Mouse (Mus musculus): ENCODE measurements around the gene Prpf19.

DNA sequence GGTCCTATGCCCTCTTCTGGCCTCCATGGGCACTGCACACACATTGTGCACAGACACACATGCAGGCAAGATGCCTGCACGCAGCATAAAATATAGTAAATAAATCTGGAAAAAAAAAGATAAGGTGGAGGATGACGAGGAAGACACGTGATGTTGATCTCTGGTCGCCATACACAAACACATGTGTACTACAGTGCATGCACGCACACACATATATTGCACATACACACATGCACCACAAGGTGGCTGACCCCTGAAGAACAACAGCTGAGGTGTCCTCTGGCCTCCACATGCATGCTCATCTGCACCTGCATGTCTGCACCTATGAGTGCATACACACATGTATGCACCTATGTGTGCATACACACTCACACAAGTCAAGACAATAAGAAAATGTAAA lies 41.0 kb downstream of the Prpf19 start:
- no peak for TF ChIP-seq MYOD1 (IDR thresholded peaks at IDR 0.05; ENCODE audit: control insufficient read depth in 1 of 3, insufficient read length in 2 of 3, low read depth in 2 of 3)
- no peak for TF ChIP-seq POLR2A (IDR thresholded peaks at IDR 0.05; ENCODE audit: insufficient read length, low read depth)
- no peak for TF ChIP-seq TCF12 (IDR thresholded peaks at IDR 0.05; ENCODE audit: insufficient read depth, poor library complexity, severe bottlenecking)
- no peak for TF ChIP-seq E2F4 (IDR thresholded peaks at IDR 0.05; ENCODE audit: insufficient read depth)
- no peak for TF ChIP-seq CEBPB (IDR thresholded peaks at IDR 0.05; ENCODE audit: insufficient read depth, poor library complexity, severe bottlenecking)
- TF ChIP-seq MAX (IDR thresholded peaks at IDR 0.05; ENCODE audit: low read depth) = no peak
- no peak for TF ChIP-seq USF1 (IDR thresholded peaks at IDR 0.05; ENCODE audit: low read depth)
